Mouse (Mus musculus) heart, embryonic 16.5 days (tissue): ENCODE measurements around the gene Sez6l. TPM values are rescaled to one million over a fixed set of nuclear protein-coding genes. Genes with fewer than 3 reads are reported as not detected.

ENCODE experiments used
- ATAC-seq: fragments of 200-750 bp; cut with Nextera tagmentation; replicated peaks from 2 replicates; pipeline ENCODE4 v1.8.0; 2017; ENCODE audit warnings: moderate number of reproducible peaks; ENCODE audit not compliant: insufficient read depth, low FRiP score; ENCODE audit errors: extremely low read depth
- H3K27ac ChIP-seq: fragments of 300-500 bp; sonication (generic); 2 replicates; pipeline ENCODE4 v1.5.1; 2014; ENCODE audit warnings: mild to moderate bottlenecking, low read length, control low read depth, moderate library complexity
- H3K27me3 ChIP-seq: fragments of 300-500 bp; sonication (generic); 2 replicates; pipeline ENCODE4 v1.6.1; 2014; ENCODE audit warnings: low read length, mixed read lengths; ENCODE audit not compliant: control insufficient read depth, insufficient read depth
- H3K36me3 ChIP-seq: fragments of 300-500 bp; sonication (generic); 2 replicates; pipeline ENCODE4 v1.6.1; 2014; ENCODE audit not compliant: control insufficient read depth, insufficient read depth
- H3K4me1 ChIP-seq: fragments of 300-500 bp; sonication (generic); 2 replicates; pipeline ENCODE4 v1.6.1; 2014; ENCODE audit warnings: low read length, mixed read lengths; ENCODE audit not compliant: control insufficient read depth, insufficient read depth
- H3K4me2 ChIP-seq: fragments of 300-500 bp; sonication (generic); 2 replicates; pipeline ENCODE4 v1.6.1; 2014; ENCODE audit warnings: low read depth, mild to moderate bottlenecking, control low read depth, low read length
- H3K4me3 ChIP-seq: fragments of 300-500 bp; sonication (generic); 2 replicates; pipeline ENCODE4 v1.5.1; 2014; ENCODE audit warnings: mild to moderate bottlenecking, control low read depth, low read length
- H3K9ac ChIP-seq: fragments of 300-500 bp; sonication (generic); 2 replicates; pipeline ENCODE4 v1.6.1; 2014; ENCODE audit warnings: low read length, control low read depth
- H3K9me3 ChIP-seq: fragments of 300-500 bp; sonication (generic); replicated peaks from 2 replicates; pipeline ENCODE4 v1.6.1; 2016; ENCODE audit warnings: low read length; ENCODE audit not compliant: control insufficient read depth
- WGBS: fragments of 180-500 bp; shearing (Covaris S2); extraction: QIAGEN DNeasy Blood & Tissue Kit; methylation state at CpG from one replicate; pipeline ENCODE4 v1.1.7; 2014; 5-methylcytosine and 5-hydroxymethylcytosine counted together
- polyA plus RNA-seq: library from polyadenylated mRNA; unstranded; fragments of >200 nt; fragmentation: Nextera tagmentation; extraction: Ambion mirVana; gene quantifications from 2 replicates; pipeline ENCODE4 v1.2.1, GENCODE M21; 2015

Gene Sez6l
- polyA plus RNA-seq, 1 experiment from 2014 or later, result 0.34 TPM

DNA sequence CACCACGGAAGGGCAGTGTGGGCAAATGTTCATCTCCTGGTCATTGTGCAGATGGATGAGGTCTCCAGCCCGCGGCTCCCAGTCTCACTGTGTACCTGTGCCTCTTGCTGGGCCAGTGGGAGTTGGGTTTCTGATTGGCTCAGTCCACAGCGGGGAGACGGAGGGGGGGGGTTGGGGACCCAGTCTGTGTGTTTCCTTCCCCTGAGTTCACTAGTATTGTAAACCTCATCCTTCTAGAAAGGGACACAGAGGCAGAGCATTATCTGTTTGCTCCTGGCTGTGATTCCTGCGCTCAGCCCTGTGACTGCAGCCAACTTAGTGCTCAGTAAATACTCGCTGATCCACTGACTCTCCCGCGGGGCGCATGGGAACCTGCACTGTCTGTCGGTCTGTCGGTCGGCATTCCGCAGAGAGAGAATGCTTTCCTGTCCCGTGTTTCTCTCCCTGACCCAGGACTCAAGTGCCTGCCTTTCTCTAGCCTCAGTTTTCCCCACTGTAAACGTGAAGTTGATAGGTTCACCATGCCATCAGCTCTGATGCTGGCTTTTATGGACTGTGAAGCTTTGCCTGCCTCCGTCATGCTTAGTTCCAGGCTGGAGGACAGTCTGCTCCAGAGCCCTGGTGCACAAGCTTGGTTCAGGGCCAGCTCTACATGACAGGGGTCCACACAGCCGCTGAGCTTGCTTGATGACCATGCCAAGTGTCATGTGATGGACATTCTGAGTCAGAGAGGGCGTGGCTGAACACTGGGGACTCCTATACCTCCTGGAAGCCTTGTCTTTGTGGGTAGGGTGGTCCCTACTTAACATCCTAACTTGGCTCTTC, 55.1 kb downstream of the Sez6l start:
- Histone ChIP-seq H3K27me3 (peaks cover 19% of the 10 kb centered on the region), H3K4me2 (no peak overlapping the region), H3K36me3 (no peaks in the 10 kb centered on the region), H3K9ac (no peak overlapping the region), H3K4me1 (peaks cover 4% of the 10 kb centered on the region; the same call in 1 of the 2 replicates), H3K27ac (no peak overlapping the region), H3K4me3 (no peak overlapping the region), H3K9me3 (no peaks in the 10 kb centered on the region)
- ATAC-seq, result no peak
- WGBS, result 15% methylated on average over 19 of the region's 19 CpGs

DNA sequence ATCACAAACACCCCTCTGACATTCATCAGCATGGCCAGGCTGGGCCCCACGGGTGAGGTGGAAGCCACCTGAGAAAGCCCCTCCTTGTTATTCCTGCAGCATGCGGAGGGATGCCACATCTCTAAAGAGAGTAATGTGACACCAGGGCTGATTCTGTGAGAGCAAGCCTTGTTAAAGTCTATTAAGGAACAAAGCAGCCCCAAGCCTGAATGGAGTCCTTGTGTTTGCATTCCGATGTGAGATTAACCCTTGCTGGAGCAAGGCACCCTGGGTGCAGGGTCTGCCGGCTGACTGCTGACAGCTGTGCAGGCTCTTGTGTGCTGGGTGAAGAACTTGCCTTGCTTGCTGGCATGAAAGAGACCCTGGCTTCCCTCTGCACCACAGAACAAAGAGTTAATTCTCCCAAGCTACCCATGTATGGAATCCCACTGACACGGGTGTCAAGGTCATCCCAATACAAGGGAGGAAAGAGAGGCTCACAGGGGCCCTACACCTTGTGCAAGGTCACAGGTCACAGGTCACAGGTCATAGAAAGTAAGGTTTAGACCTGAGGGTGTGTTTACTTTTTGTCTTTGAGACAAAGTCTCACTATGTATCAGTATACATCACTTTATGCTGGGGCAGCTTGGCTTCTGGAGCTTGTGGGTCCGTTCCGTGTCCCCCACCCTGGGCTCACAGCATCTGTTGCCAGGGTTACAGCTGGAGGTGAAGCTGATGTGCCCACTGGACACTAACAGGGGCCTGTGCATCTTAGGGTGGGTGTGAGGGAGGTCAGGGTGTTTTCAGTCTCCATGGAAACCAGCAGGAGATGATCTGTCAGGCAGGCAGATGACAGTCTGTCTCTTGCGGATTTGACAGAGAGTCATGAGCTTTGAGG, 55.9 kb downstream of the Sez6l start:
- Histone ChIP-seq H3K4me1 (no peaks in the 10 kb centered on the region), H3K4me2 (no peak overlapping the region), H3K9ac (no peak overlapping the region), H3K4me3 (no peak overlapping the region), H3K9me3 (no peaks in the 10 kb centered on the region; the same call in 1 of the 2 replicates), H3K36me3 (no peaks in the 10 kb centered on the region), H3K27ac (no peak overlapping the region), H3K27me3 (peaks cover 19% of the 10 kb centered on the region)
- WGBS, result 20% methylated on average over 8 of the region's 8 CpGs
- ATAC-seq, result no peak

DNA sequence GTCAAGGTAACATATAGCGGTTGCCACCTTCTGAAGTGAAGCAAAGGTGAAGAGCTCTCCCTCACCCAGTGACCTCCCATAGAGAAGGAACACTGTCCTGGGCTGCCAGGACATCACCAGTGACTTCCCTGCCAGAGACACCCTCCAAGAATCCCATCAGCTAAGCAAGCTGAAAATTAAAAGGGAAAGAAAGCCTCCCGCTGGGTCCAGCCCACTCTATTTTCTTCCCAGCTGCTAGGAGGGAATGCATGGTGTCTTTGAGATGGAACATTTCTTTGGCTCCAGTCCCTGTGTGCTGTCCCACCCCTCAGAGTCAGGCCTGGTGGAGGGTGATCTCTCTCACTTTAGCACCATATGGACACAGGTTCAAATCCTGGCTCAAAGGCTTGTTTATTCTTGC, 58.2 kb downstream of the Sez6l start:
- H3K27ac ChIP-seq, result no peak overlapping the region
- no peak for ATAC-seq
- H3K4me1 ChIP-seq, result no peaks in the 10 kb centered on the region
- H3K36me3 ChIP-seq, result no peaks in the 10 kb centered on the region
- H3K9me3 ChIP-seq, result no peaks in the 10 kb centered on the region; the same call in 1 of the 2 replicates
- 71% methylated on average over 2 of the region's 2 CpGs for WGBS
- H3K4me2 ChIP-seq, result no peak overlapping the region
- H3K27me3 ChIP-seq, result peaks cover 19% of the 10 kb centered on the region
- no peak overlapping the region for H3K9ac ChIP-seq
- no peak overlapping the region for H3K4me3 ChIP-seq

DNA sequence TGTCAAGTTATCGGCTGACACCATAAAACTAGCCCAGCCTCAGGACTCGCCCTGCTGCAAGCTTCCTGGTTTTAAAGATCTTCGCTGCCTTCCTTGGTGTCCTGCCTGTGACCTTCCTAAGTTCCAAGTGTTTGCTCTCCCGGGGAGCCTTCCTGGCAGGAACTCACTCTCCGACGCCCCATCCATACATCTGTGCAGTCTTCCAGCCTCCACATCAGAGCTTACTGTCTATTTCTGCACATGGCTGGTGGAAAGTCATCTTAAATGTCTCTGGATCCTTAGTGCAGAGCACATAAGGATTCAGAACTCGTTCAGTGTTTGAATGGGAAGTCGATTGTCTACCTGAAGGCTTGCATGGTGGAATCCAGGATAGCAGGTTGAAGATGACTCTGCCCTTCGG, 59.5 kb downstream of the Sez6l start:
- Histone ChIP-seq H3K4me1 (no peaks in the 10 kb centered on the region), H3K36me3 (no peaks in the 10 kb centered on the region), H3K4me2 (no peak overlapping the region), H3K27ac (no peak overlapping the region), H3K9me3 (no peaks in the 10 kb centered on the region; the same call in 1 of the 2 replicates), H3K27me3 (peaks cover 19% of the 10 kb centered on the region), H3K9ac (no peak overlapping the region), H3K4me3 (no peak overlapping the region)
- ATAC-seq, result no peak
- WGBS, result 82% methylated on average over 9 of the region's 9 CpGs

DNA sequence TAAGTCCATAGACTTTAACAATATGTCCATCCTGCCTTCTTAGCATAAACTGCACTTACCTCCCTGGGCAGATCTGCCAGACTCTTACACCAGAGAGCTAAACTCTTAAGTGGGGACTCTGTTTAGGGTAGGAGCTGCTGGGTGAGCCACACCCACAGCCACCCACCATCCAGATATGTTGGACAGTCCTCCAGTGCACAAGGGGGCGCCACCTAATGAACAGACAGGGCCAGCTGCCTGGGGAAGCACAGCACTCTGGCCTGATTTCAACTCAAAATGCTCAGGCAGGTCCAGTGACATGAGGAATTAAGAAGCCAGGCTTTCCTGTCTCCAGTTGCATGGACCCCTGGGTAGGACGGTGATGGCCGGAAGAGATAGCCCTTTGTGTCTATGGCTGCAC, 60.5 kb downstream of the Sez6l start:
- Histone ChIP-seq H3K36me3 (no peaks in the 10 kb centered on the region), H3K4me2 (no peak overlapping the region), H3K9me3 (no peaks in the 10 kb centered on the region; the same call in 1 of the 2 replicates), H3K4me1 (no peaks in the 10 kb centered on the region), H3K27ac (no peak overlapping the region), H3K27me3 (peaks cover 22% of the 10 kb centered on the region), H3K4me3 (no peak overlapping the region), H3K9ac (no peak overlapping the region)
- WGBS, result 94% methylated on average over 3 of the region's 3 CpGs
- no peak for ATAC-seq

DNA sequence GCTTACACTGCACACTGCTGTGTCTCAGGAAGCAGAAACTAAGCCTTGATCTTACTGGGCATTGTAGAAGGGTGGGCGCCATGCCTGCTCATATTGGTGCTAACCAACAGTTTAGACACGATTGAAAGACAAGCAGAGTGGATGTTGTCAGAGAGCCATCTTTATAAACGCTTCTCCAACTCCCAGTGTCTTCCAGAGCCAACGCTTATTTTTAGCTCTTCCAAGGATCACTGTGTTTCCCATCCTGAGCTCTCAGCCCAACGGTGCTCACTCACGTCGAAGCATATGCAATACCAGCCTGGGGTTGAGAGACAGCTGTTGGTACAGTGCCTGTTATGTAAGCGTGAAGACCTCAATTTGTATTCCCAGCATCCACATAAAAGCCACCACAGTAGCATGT, 66.6 kb downstream of the Sez6l start:
- no peak for ATAC-seq
- WGBS, result 65% methylated on average over 8 of the region's 8 CpGs
- Histone ChIP-seq H3K4me2 (no peak overlapping the region), H3K4me3 (no peak overlapping the region), H3K9me3 (peaks cover 7% of the 10 kb centered on the region; the same call in 1 of the 2 replicates), H3K9ac (no peak overlapping the region), H3K4me1 (no peaks in the 10 kb centered on the region), H3K36me3 (no peaks in the 10 kb centered on the region), H3K27ac (no peak overlapping the region), H3K27me3 (peaks cover 6% of the 10 kb centered on the region; the same call in 1 of the 2 replicates)

DNA sequence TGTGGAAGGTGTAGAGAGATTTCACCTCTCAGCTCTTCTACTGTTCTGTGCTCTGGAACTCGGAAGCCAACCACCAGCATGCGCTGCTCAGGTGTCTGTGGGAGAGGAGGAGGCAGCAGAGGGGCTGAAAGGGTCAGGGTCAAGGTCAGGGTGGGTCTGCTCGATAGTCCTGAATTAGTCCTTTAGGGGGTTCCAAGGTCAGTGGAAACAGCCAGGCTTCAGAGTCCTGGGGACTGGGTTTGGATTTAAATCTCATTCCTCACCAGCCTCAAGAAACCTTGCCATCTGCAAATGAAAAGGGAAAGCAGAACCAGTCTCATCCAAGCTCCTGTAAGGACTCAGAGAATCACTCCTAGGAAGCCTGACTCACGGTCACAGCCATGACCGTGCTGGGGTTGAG, 67.1 kb downstream of the Sez6l start:
- H3K36me3 ChIP-seq, result no peaks in the 10 kb centered on the region
- H3K4me1 ChIP-seq, result no peaks in the 10 kb centered on the region
- H3K4me3 ChIP-seq, result no peak overlapping the region
- H3K9me3 ChIP-seq, result peaks cover 7% of the 10 kb centered on the region; the same call in 1 of the 2 replicates
- H3K9ac ChIP-seq, result no peak overlapping the region
- H3K27me3 ChIP-seq, result peaks cover 6% of the 10 kb centered on the region; the same call in 1 of the 2 replicates
- ATAC-seq, result no peak
- no peak overlapping the region for H3K4me2 ChIP-seq
- H3K27ac ChIP-seq, result no peak overlapping the region
- 67% methylated on average over 5 of the region's 5 CpGs for WGBS

DNA sequence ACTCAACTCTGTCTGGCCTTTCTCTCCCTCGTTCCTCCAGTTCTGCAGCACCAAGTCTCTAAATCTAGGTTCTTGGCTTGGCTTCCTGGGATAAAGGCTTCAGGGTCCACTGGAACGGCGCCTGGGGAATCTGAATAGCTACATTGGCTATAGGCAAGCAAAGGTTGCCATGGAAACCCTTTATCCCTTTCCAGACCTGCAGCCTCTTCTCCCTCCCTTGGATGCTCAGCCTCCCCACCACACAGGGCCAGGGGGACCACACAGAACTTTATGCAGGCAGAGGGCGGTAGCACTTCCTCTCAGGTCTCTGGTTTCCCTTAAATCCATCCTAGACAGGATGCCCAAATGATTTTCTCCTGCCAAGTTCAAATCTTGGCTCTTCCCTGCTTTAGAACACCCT, 71.4 kb downstream of the Sez6l start:
- H3K4me1 ChIP-seq, result no peaks in the 10 kb centered on the region
- H3K27ac ChIP-seq, result no peak overlapping the region
- H3K27me3 ChIP-seq, result no peaks in the 10 kb centered on the region
- H3K9ac ChIP-seq, result no peak overlapping the region
- H3K4me2 ChIP-seq, result no peak overlapping the region
- peaks cover 7% of the 10 kb centered on the region; the same call in 1 of the 2 replicates for H3K9me3 ChIP-seq
- WGBS, result 77% methylated on average over 4 of the region's 4 CpGs
- no peak for ATAC-seq
- H3K36me3 ChIP-seq, result no peaks in the 10 kb centered on the region
- no peak overlapping the region for H3K4me3 ChIP-seq

DNA sequence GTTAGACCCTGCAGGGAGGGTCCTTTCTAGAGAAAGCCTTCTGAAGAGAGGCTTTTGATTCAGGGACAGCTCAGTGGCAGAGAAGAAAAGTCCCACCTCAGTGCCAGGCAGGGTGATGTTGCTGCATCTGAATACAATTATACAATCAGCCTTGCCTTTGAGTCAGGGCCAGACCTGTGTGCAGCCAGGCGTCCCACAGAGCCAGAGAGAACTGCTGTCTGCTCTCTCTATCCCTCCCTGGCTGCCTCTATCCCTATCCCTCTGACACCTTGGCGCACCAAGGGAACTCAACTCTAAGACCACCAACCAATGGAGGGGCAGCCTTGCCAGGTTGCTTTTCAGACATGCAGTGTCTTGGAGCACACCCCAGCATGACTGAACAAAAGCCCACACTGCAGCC, 75.6 kb downstream of the Sez6l start:
- Histone ChIP-seq H3K4me2 (no peak overlapping the region), H3K4me3 (no peak overlapping the region), H3K9ac (no peak overlapping the region), H3K27me3 (peaks cover 11% of the 10 kb centered on the region; the same call in 1 of the 2 replicates), H3K27ac (no peak overlapping the region), H3K9me3 (peaks cover 7% of the 10 kb centered on the region; the same call in 1 of the 2 replicates), H3K36me3 (no peaks in the 10 kb centered on the region), H3K4me1 (peaks cover 5% of the 10 kb centered on the region)
- WGBS, result 66% methylated on average over 2 of the region's 2 CpGs
- no peak for ATAC-seq
